Mouse (Mus musculus): ENCODE measurements around the gene Pip5k1b.
A peak's percentile ranks its signal among the peaks of the same experiment; 100 is the strongest.

Pip5k1b gene

DNA sequence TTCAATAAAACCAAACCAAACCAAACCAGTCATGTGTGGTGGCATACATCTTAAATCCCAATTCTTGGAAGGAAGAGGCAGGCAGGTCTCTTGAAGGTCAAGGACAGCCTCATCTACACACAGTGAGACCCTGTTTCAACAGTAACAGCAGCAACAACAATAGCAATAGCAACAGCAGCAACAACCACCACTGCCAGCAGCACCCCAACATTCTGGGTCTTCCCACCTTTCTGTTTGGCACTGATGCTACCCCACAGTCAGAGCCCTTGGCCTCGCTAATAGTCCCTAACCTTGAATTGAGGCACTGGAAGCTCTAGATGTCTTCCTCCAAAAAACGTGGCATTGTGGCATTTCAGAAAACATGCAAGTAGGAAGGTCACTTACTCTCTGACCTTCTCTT lies 225.3 kb downstream of the Pip5k1b start:
- no peak for DNase-seq

DNA sequence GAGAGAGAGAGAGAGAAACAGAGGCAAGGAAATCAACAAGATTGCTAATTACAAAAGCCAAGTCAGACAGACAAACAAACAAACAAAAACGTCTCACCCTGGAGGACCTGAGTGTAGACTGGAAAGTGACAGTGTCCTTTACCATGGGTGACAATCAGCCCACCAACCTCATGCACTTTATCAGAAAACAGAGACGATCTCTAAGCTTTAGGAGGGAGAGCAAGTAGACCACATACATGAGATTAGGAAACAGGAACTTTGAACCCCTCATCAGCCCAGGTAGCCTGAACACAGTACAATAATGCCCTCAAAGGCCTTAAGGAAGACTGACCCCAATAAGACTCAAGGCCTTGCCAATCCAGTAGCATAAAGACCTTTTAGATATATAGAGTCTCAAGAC lies 227.8 kb downstream of the Pip5k1b start:
- no peak for DNase-seq

DNA sequence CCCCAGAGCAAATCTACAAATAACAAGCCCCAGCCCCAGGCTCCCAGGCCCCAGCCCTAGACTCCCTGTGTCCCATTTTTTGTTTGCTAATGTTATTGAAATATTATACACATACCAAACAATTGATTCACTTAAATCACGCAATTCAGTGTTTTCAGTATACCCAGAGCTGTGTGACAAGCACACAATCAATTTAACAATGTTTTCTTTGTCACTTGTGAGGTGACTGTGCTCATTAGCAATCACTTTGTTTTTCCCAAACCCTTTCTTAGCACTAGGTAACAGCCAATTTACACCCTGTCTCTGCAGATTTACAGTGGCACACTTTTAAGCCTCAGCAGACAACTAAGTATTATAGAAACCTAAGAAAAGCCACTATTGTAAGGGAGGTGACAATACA lies 228.7 kb downstream of the Pip5k1b start:
- DNase-seq, result no peak

DNA sequence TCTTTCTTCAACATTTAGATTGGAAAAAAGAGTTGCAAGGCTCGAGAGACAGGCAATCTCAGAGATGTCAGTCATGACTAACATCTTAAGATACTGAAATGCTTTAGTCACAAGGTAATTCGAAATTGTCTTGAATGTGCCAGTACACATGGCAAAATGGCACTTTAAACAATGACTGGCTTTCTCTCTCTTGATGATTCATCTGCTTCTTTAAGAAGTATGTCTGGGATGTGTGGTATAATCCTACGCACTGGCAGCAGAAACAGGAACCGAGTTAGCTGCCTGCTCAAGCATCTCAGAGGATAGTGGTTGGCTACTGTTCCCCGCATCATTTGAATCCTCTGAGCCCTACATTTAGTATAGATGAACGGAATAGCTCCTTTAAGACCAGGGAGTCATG lies 230.0 kb downstream of the Pip5k1b start:
- DNase-seq, result no peak

DNA sequence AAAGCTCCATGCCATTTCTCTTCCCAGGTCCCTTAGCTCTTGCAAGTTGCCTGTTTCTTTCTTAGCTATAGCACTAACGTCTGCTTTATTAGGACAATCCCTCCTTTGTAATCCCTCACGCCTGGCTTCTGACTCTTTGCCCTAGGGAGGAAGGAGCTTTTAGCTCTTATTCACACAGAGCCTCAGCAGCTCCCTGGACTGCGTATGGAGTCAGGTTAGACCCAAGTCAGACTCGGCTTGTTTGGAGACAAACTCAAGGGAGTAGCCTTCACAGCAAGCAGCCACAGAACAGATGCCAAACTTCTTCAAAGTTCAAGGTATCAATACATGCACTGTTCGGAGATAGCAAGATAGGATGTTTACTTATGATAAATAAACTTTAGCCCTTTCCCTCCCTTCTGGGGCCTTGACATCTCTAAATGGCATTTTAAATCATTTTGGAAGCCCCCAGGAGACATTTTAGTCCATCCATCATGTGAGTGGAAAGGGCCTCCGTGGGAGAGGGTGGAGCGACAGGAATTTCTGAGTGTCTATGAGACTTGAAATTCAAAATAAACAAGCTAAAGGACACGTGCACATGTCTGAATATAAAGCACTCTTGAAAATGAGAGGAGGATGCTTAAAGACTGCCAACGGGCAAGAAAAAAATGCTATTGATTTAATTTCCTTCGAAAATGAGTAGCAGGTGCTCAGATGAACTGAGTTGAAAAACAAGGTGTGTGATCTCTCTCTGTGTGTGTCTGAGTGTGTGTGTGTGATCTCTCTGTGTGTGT lies 231.6 kb downstream of the Pip5k1b start:
- DNase-seq, result no peak

DNA sequence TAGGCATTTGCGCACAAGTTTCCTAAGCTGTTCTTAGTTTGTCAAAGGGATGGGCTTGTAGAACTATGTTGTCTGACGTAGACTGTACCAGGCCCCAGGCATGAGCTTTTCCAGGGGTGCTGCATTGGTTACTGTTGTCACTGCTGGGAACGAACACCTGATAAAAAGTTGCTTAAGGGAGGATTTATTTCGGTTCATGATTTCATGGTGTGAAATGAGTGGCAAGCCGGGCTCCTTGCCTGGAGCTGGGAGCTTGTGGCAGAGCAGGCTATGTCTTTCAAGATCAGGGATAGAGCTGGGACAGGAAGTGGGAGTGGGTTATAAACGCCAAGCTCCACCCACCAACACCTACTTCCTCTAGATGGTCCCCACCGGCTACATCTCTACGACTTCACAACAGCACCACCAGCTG lies 233.8 kb downstream of the Pip5k1b start:
- no peak for DNase-seq

DNA sequence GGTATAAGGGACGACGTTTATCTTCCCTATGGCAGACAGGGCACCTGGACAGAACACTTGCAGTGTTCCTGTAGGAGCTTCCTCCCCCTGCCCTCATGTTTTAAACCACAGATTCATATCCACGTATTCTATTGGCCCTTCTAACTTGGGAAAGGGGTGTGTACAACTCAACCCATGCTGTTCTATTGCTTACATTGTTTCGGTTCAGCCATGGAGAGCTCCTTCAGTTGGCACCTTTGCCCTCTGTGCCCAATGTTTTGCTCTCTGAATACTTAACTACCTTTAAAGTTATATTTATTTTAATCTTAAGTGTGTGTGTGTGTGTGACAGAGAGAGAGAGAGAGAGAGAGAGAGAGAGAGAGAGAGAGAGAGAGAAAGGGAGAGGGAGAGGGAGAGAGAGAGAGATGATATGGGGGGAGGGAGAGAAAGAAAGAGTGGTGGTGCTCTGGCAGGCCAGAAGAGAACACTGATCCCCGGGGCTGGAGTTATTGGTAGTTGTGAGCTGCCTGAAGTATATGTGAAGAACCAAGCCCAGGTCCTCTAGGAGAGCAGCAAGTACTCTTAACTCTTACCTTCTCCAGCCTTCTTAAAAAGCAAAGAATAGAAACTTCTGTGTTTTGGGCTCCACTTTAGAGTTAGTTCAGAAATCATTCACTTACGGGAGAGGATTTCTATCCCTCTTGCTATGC lies 234.3 kb downstream of the Pip5k1b start:
- DNase-seq, result no peak

DNA sequence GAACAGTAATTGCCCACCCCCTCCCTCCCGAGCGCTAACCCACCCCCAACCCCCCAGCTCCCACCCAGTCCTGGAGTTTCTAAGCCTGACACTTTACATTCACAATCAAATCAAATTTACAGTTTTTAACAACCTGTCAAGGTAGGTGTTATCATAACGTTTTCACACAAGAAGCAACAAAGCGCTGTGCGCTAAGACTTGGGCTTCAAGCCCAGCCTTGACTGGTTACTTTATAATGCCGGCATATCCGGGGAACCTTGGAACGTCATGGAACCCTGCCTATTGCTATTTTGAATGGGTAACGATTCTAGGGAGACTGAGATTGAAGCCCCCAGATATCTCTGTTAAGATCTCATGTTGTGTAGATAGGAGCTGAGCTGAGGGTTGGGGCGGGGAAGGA lies 237.5 kb downstream of the Pip5k1b start:
- DNase-seq, result no peak

DNA sequence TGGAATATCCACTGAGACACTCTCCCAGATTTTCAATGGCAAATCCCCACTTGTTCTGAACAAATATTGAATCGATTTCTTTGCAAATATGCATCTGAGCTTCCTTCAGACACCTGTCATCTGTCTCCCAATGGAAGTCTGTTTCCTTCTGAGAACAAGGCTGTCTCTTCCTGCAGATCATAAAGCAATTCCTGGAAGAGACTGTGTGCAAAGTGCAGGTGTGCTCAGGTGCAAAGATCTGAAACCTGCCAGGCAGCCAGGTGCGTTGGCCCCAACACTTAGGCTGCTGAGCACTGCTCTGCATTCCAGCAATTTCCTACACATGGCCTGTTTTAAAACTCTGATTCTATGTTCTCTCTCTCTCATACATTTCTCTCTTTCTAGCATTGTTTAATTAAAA lies 237.9 kb downstream of the Pip5k1b start:
- DNase-seq, result no peak

DNA sequence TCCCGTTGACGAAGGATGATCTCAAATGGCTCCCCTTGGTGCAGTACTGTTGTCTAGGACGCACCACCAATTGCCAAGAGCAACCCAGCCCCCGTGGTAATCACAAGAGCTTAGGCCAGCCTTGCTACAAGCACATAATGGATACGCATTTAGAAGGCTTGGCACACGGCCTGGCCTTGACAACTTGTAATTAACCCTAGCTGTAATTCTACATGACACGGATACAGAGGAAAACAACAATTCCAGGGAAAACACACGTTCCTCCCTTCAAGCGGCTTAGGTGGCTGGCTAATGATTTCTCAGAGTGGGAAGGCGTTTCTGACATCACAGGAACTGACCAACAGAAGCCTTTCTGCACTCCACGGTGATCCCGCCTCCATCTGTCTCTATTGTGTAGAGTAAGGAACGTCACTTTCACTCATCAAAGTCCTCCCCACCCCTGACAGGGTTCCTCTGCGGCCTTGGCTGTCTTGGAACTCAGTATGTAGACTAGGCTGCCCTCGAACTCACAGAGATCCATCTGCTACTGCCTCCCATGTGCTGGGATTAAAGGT lies 238.6 kb downstream of the Pip5k1b start:
- no peak for DNase-seq

DNA sequence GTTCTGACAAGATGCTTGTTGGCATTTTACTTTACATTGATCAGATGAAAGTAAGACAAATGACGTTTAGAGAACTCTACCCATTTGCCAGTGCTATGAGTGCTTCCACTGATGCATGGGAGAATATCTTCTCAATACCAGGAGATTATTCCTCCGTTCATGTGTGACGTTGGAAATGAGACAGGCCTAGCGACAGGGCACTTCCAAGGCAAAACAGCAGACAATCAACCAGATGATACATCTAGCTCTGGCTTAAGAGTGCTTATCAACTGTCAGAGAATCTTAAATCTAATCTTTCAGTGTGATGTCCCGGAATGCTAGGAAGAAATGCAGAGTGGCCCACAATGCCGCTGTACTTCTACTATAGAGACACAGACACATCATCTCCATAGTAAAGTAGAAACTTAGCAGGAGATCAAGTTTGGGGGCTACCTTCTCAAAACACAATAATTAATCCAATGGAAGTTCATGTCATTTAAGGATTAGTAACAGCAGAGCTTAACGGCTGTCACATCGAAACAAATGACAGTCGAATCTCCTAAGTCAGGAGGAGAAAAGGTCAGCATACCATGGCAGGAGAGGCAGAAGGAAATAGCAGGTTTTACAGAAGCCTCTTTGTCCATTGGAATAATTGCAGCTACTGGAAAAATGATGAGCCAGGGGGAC lies 239.5 kb downstream of the Pip5k1b start:
- no peak for DNase-seq

DNA sequence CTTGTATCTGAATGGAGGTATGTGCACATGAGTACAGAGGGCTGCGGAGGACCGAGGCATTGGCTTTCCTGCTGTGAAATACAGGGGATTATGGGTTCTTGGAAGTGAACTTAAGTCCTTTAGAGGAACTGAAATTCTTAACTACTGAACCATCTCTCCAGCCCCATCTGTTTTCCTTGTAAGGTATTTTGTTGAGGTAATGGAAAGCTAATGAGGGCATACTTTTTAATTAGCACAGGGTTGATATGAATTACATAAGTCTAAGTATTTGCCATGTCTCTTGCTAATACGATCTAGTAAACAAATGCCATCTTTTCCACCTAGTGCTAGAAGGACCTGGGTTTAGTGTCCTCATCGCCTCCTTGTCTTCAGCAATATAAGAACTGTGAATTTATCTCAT lies 240.4 kb downstream of the Pip5k1b start:
- DNase-seq, result no peak

DNA sequence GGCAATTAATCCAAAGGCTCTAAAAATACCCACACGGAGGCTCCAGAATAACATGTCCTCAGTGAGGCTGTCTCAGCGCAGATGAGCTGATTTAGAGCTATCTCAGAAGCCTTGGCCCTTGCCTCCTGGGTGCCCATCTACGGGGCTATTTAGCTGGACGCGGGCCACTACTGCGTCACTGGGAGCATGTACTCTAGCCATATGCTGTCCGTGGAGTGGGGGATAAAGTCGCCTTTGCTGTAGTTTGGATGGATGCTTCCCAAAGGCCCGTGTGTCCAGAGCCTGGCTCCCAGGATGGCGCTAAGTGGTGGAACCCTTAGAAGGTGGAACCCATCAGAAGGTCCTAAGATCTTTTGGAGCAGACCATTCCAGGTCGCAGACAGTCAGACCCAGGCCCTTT lies 241.0 kb downstream of the Pip5k1b start:
- no peak for DNase-seq

DNA sequence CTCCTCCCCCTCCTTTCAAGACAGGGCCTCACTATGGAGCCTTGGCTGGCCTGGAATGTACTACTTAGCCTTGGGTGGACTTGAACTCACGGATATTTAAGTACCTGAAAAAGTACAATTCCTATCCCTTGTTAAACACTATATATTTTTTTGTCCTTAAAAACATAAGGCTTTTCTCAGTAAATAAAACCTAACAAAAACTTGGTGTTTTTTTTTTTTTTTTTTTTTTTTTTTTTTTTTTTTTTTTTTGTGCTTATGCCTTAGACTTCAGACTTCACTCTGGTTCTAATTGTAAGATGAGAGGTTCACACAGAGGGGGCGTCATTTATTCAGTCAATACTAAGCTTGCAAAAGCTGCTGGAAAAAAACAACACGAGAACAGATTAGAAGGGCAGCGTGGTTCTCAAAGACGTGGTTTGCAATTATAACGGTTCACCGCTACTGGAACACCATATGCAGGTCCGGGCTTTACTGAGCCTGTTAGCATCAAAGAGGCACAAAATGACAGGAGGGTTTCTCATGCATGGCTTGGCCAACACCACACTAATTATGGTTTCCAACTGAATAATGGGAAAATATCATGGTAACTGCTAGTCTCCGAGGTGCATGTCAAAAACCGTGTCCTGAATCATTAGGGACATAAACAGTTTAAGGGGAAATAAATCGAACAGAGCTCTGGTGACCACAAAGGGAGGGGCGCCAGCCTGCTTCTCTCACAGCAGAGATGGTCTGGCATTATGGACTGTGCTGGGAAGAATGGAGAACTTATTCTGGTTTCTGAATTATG lies 242.9 kb downstream of the Pip5k1b start:
- DNase-seq, result no peak

DNA sequence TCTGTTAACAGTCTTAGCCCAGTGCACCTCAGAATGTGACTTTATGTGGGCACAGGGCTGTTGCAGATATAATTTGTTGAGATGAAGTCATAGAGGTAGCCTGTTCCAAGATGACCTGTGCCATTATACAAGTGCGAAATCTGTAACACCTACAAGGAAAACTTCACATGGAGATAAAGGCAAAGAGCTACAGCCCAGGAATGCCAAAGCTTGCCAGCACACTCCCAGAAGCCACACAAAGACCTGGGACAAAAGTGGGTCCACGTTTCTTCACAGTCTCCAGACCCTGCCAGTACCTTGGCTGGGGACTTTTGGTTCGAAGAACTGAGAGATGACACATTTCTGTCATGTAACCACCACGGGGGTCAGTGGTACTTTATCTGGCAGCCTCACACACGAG lies 243.6 kb downstream of the Pip5k1b start:
- no peak for DNase-seq

DNA sequence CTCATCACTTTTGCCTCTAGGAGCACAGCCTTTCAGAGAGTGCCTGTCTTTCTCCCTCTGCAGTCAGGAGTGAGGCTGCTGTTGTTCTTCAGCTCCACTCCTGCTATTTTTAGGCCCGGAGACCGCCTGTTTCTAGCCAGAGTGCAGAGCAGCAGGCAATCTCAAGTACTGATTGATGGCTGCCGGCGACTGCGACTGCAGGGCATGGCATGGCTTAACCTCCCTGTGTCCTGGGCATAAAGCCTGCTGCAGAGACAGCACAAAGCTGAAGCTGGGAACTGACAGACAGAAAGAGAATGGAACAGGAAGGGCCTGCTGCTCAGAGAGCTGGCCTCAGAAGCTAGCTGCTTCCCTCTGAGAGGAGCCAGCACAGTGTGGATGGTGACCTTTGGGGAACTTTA lies 247.4 kb downstream of the Pip5k1b start:
- no peak for DNase-seq

DNA sequence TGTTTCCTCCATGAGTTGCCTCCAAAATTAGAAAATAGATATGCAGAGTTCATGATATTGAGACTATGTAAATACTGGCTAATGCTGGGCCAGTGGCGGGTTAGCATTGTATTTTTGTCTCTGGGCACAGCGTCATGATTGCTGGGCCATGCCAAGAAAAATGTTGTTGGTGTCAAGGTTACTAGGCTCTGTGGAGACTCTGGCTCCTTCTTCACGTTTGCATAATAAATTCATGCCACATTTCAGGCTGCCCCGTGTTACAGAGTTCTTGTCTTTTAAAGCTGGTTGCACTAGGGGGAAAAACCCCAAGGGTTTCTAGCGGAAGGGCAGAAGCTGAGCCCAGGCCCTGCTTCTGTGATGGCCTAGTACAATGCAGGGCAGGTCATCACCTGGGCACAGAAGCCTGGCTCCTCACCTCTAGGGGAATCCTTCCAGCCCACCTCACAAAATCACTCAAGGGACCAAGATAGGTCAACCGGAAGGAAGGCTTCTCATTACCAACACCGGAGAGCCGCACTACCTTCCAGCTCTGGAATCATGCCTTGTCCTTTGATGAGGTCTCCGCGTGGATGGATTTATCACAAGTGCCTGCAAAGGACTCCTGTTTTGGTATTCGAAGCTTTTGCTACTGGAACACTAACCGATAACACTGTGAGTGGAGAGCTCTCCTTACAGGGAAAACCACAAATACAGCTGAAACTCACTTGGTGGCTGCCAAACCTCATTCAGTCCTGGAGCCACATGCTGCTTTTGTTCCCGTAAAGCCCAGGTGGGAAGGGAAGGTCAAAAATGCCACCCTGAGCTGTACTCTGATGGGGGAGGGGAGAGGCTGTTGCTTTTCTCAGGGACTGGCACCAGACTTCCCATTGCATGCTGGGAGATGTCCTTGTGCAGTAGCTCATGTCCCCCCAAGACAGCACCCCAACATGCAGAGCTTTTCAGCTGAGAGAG lies 248.1 kb downstream of the Pip5k1b start:
- DNase-seq, result no peak

DNA sequence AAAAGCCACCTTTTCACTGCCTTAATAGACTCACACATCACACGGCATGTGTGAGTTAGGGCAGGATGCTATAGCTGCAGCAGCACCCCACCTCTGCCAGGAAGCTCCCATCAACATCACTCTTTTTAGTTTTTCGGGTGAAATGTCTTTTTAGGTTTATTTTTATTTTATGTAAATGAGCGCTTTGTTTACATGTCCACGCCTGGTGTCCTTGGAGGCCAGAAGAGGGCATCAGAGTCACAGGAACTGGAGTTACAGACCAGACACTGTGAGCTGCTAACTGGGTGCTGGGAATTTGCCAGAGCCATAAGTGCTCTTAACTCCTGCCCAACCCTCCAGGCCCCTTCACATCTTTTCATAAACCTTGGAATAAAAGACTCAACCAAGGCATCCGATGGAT lies 249.3 kb downstream of the Pip5k1b start:
- DNase-seq, result no peak

DNA sequence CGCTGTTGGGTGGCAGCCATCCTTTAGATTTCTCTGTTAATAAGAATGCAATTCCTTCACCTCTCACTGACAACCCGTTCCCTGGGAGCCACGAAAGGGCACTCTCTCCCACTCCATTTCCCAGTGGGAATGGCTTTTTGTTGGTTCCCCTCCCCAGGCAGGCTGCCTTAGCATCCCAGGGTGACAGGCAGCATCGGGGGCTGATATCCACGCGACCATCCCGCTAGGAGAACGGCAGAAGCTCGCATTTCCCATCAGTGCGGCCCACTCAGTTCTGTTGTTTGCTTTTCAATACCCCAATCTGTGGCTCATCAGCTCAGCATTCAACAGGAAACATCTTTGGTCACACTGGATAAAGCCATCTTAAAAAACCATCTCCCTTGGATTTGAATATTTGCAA lies 253.5 kb downstream of the Pip5k1b start:
- DNase-seq, result no peak

DNA sequence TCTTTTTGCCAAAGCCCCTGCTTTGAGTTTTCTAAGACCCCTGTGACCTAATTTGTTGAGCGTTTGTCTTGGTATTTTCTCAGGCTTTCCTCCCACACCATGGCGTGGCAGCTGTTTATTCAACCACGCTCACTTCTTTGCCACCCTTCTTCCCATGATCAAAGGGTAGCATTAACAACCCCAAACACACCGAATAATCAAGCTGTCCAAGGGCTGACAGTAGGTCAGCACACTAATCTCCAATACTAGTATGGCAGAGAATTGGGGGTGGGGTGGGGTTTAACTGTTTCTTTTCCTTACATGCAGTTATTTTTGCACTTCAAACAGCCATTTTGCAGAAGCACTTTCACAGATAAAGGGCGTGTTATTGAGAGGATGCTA lies 253.9 kb downstream of the Pip5k1b start:
- DNase-seq, result no peak

DNA sequence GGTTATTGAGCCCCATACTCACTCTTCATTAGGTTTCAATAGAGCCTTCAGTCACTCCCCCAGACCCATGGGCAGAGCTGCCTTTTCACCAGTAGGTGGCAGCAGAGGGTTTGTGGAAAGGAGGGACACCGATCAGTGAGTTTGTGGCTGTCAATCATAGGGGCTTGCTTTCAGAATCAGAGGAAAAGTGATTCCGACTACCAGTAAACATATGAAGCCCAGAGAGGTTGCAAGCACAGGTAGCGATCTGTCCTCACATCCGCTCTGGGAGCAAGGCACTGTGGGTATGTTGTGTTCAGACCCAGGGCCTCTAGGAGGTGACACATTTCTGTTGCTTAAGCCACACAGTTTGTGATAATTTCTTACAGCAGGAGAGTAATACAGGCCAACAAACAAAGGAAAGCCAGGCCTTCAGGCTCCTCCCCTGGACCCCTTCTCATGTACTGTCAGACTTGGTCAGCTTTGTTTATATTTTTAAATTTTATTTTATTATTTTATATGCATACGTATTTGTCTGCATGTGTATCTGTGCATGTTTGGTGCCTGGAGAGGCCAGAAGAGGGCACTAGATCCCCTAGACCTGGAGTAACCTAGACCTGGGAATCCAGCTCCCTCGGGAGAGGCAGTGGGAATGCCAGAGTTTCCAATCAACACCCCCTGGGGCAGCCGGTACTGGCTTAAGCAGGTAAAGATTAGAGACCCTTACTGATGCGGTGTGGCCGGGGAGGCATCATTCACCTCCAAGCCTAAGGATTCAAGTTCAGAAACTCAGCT lies 254.5 kb downstream of the Pip5k1b start:
- DNase-seq, result peak; percentile 67 to 70
